7 mouse cellular contexts compared by ENCODE assay signal in the genomic region with DNA sequence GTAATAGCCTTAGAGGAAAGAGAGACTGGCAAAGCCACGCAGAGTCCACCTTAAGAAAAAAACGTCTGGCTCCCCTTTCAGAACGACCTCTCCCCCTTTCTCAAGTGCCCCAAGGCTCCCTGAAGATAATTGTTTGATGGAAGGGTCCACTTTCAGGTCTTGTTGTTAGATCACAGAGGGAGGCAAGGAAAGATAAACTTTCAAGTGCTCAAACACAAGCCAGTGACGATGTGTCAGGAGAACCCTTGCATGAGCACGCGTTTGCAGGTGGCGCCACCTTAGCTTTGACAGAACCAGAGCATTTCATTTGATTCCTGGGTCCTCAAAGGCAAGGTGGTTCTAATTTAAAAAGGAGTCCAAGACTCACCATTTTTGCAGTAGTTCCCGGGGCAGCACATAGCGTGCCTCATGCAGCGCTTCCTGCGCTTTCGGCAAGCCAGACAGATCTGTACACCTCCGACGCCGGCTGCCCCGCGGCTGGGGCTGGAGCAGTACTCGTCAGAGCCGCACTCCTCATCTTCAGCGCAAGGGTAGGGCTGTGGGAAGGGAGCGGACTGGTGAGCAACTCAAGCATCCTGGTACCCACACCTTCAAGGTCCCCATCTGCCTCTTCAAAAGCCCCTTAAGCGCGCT. TPM values are rescaled to one million over a fixed set of nuclear protein-coding genes. Genes with fewer than 3 reads are reported as not detected.
A peak's percentile ranks its signal among the peaks of the same experiment; 100 is the strongest.
DNase-seq lines count a peak whose midpoint lies in the region; ATAC-seq lines count a peak whose summit lies in the region.

No protein-coding gene starts in this region.

- H3K9ac ChIP-seq in hindbrain, embryonic 14.5 days, result peak overlapping the region; percentile 25; the same call in 1 of the 2 replicates

- no peaks in the 10 kb centered on the region for H3K9me3 ChIP-seq in hindbrain, embryonic 14.5 days (ENCODE audit: control insufficient read depth, low read length)

- under 1% methylated on average over 23 of the region's 23 CpGs for WGBS in hindbrain, embryonic 14.5 days

- peak overlapping the region; percentile 30 for H3K4me3 ChIP-seq in hindbrain, embryonic 14.5 days (replicated peaks; ENCODE audit: low read length)

- no peak overlapping the region for H3K27ac ChIP-seq in hindbrain, embryonic 14.5 days

- no peaks in the 10 kb centered on the region for H3K36me3 ChIP-seq in hindbrain, embryonic 14.5 days (replicated peaks; ENCODE audit: control insufficient read depth, insufficient read depth)

- H3K27me3 ChIP-seq in hindbrain, embryonic 14.5 days (ENCODE audit: control insufficient read depth, insufficient read depth, low read length), result peaks cover 75% of the 10 kb centered on the region

- ATAC-seq in hindbrain, embryonic 14.5 days (ENCODE audit: low FRiP score), result peak; percentile 47
- ATAC-seq in megakaryocyte progenitor cell, adult 5-6 weeks (replicated peaks; ENCODE audit: poor library complexity), result peak; percentile 52; the same call in 1 of the 2 replicates

- peak overlapping the region; percentile 61 for H3K4me2 ChIP-seq in hindbrain, embryonic 14.5 days (replicated peaks)

- intact Hi-C loops in gastrocnemius, postnatal 36 days (cut with DNase I), result no loop called here

- H3K4me1 ChIP-seq in hindbrain, embryonic 14.5 days (replicated peaks; ENCODE audit: control insufficient read depth, insufficient read depth, low read length), result peaks cover 14% of the 10 kb centered on the region; the same call in 1 of the 2 replicates

- DNase-seq in ES-CJ7 (ENCODE audit: low read depth, low spot score) (peak; percentile 56), R1 (ENCODE audit: low read depth, low spot score) (peak; percentile 57)
- peak; percentile 40 for DNase-seq in hindbrain, embryonic 14.5 days (ENCODE audit: low spot score)
- DNase-seq in adrenal gland, postnatal 25 days, result no peak
- no peak for DNase-seq in right cerebral cortex, adult 18-20 months
- no peak for DNase-seq in gastrocnemius, postnatal 36 days

RNA-seq across cellular contexts. Expression of gene Dkk1, which starts 0.9 kb away (rescaled TPM):
- 1.1 and 1.2 TPM in 2 replicates for polyA plus RNA-seq in hindbrain, embryonic 14.5 days (2014; fragmentation: Nextera tagmentation; extraction: Ambion mirVana)
- not detected in 2 replicates for total RNA-seq in megakaryocyte progenitor cell, adult 5-6 weeks (2015)
- total RNA-seq in megakaryocyte progenitor cell, adult 5-6 weeks (2017), result not detected in 2 replicates
- total RNA-seq in adrenal gland, postnatal 25 days (2021), result not detected in 2 replicates
- not detected for total RNA-seq in gastrocnemius, postnatal 36 days (2021)

Comparison
In these comparisons a context has a peak if more than half of its experiments do, and no peak if none do; other contexts are left out.
1. DNase-seq: peak in ES-CJ7 (single experiment), R1 (single experiment) and hindbrain, embryonic 14.5 days (single experiment); none in adrenal gland, postnatal 25 days (single experiment), right cerebral cortex, adult 18-20 months (single experiment) and gastrocnemius, postnatal 36 days (0 of 2).